Mouse (Mus musculus) hindbrain, embryonic 11.5 days (tissue): ENCODE measurements around the gene Zfp787. TPM values are rescaled to one million over a fixed set of nuclear protein-coding genes. Genes with fewer than 3 reads are reported as not detected.
"Not testable (repeated sequence)": the region's sequence is repeated elsewhere in the genome, so short reads cannot be mapped to it uniquely, and the experiment has no call there.

Experiments used
- ATAC-seq: fragments of 200-750 bp; cut with Nextera tagmentation; 2 replicates; pipeline ENCODE4 v1.8.0; 2017; ENCODE audit warnings: mild to moderate bottlenecking, moderate TSS enrichment, moderate library complexity; ENCODE audit not compliant: low FRiP score
- DNase-seq: peaks from one replicate; pipeline ENCODE4 v3.0.0-alpha.2; 2015; ENCODE audit warnings: low spot score
- H3K27ac ChIP-seq: fragments of 300-500 bp; sonication (generic); 2 replicates; pipeline ENCODE4 v1.5.1; 2014; ENCODE audit warnings: mild to moderate bottlenecking, low read depth, low read length
- H3K27me3 ChIP-seq: fragments of 300-500 bp; sonication (generic); 2 replicates; pipeline ENCODE4 v1.6.1; 2014; ENCODE audit warnings: mild to moderate bottlenecking, low read length, moderate library complexity, mixed read lengths; ENCODE audit not compliant: control insufficient read depth, insufficient read depth
- H3K36me3 ChIP-seq: fragments of 300-500 bp; sonication (generic); 2 replicates; pipeline ENCODE4 v1.6.1; 2014; ENCODE audit warnings: mild to moderate bottlenecking, low read length, moderate library complexity, mixed read lengths; ENCODE audit not compliant: control insufficient read depth, insufficient read depth
- H3K4me1 ChIP-seq: fragments of 300-500 bp; sonication (generic); replicated peaks from 2 replicates; pipeline ENCODE4 v1.6.1; 2014; ENCODE audit warnings: low read length, mixed read lengths; ENCODE audit not compliant: control insufficient read depth, insufficient read depth
- H3K4me2 ChIP-seq: fragments of 300-500 bp; sonication (generic); replicated peaks from 2 replicates; pipeline ENCODE4 v1.6.1; 2014; ENCODE audit warnings: mild to moderate bottlenecking, low read depth, low read length
- H3K4me3 ChIP-seq: fragments of 300-500 bp; sonication (generic); 2 replicates; pipeline ENCODE4 v1.5.1; 2014; ENCODE audit warnings: low read depth, low read length
- H3K9ac ChIP-seq: fragments of 300-500 bp; sonication (generic); 2 replicates; pipeline ENCODE4 v1.6.1; 2014; ENCODE audit warnings: low read depth, low read length
- H3K9me3 ChIP-seq: fragments of 300-500 bp; sonication (generic); 2 replicates; pipeline ENCODE4 v1.6.1; 2016; ENCODE audit warnings: low read length; ENCODE audit not compliant: control insufficient read depth
- WGBS: fragments of 180-500 bp; shearing (Covaris S2); extraction: QIAGEN DNeasy Blood & Tissue Kit; methylation state at CpG from one replicate; pipeline ENCODE4 v1.1.7; 2014; 5-methylcytosine and 5-hydroxymethylcytosine counted together
- polyA plus RNA-seq: library from polyadenylated mRNA; unstranded; fragments of >200 nt; fragmentation: Nextera tagmentation; extraction: Ambion mirVana; gene quantifications from 2 replicates; pipeline ENCODE4 v1.2.1, GENCODE M21; 2014

The Zfp787 gene
- polyA plus RNA-seq, 1 experiment from 2014 or later = 11.3 TPM

DNA sequence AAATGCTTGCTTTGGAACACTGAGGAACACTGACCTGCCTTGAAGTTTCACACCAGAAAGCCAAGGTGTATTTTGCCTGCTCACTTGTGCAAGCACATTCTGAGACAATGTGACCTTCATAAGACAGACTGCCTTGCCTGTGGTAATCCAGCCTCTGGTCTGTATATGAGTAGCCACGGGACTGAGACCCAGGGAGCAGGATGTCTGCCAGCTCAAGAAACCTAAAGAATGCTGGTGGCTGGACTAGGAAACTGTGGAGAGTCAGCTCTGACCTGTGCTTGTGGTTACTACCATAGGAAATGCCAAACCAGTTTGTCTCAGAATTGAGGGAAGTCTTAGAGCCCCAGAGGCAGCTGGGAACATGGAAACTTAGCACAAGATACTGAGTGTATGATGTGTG, 29.6 kb upstream of the Zfp787 start:
- Histone ChIP-seq H3K36me3 (0 out of 2 replicates have a peak, but pooled peaks cover 8% of the 10 kb centered on the region), H3K4me1 (no peaks in the 10 kb centered on the region), H3K27ac (no peak overlapping the region), H3K9ac (no peak overlapping the region), H3K4me3 (no peak overlapping the region), H3K4me2 (no peak overlapping the region), H3K27me3 (no peaks in the 10 kb centered on the region), H3K9me3 (no peaks in the 10 kb centered on the region)
- WGBS = 91% methylated on average over 1 of the region's 1 CpGs
- no peak for ATAC-seq
- DNase-seq = no peak

- no peak overlapping the region for H3K27ac ChIP-seq
- no peak for DNase-seq
- 91% methylated on average over 8 of the region's 8 CpGs for WGBS
- H3K9ac ChIP-seq = no peak overlapping the region
- H3K27me3 ChIP-seq = no peaks in the 10 kb centered on the region
- ATAC-seq = no peak
- H3K4me2 ChIP-seq = no peak overlapping the region
- no peaks in the 10 kb centered on the region for H3K4me1 ChIP-seq
- H3K9me3 ChIP-seq = no peaks in the 10 kb centered on the region
- H3K4me3 ChIP-seq = no peak overlapping the region
- 0 out of 2 replicates have a peak, but pooled peaks cover 8% of the 10 kb centered on the region for H3K36me3 ChIP-seq
These were observed 28.7 kb upstream of the Zfp787 start for GRCm38 (mm10) chr7:6184521-6184920.

DNA sequence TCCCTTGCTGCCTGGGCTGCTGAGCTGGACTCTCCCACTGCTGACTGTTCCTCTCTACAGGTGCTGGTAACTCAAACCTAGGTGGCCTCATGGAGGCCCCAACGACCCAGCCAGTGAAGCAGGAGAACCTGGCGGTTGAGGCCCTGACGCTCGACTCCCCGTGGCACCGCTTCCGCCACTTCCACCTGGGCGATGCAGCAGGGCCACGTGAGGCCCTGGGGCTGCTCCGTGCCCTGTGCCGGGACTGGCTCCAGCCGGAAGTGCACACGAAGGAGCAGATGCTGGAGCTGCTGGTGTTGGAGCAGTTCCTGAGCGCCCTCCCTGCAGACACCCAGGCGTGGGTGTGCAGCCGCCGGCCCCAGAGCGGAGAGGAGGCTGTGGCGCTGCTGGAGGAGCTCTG, 28.0 kb upstream of the Zfp787 start:
- ATAC-seq = no peak

DNA sequence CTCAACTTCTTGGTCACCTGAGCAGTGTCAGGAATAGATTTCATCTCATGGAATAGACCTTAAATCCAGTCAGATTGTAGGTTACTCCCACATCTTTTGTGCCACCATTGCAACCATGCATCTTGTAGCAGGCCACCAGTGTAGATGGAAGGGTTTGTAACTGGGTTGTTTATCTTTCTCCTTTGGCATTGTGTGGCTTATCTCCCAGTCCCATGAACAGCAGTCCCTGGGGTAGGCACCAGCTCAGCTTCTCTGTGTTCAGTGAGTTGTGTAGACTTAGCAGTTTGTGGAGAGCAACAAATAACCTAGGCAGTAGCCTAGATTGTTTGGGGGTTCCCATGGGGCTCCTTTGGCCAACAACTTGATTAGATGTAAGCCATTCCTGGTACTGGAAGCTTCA, 27.1 kb upstream of the Zfp787 start:
- H3K4me3 ChIP-seq = no peak overlapping the region
- H3K9ac ChIP-seq = no peak overlapping the region
- H3K36me3 ChIP-seq = 0 out of 2 replicates have a peak, but pooled peaks cover 3% of the 10 kb centered on the region
- no peaks in the 10 kb centered on the region for H3K9me3 ChIP-seq
- ATAC-seq (no peak), DNase-seq (no peak)
- H3K4me1 ChIP-seq = no peaks in the 10 kb centered on the region
- H3K27me3 ChIP-seq = no peaks in the 10 kb centered on the region
- no peak overlapping the region for H3K27ac ChIP-seq
- H3K4me2 ChIP-seq = no peak overlapping the region

More for the DNA sequence above, 28.0 kb upstream of the Zfp787 start:
- 0 out of 2 replicates have a peak, but pooled peaks cover 8% of the 10 kb centered on the region for H3K36me3 ChIP-seq
- no peak overlapping the region for H3K27ac ChIP-seq
- H3K4me2 ChIP-seq = no peak overlapping the region
- H3K9me3 ChIP-seq = no peaks in the 10 kb centered on the region
- no peak overlapping the region for H3K9ac ChIP-seq
- DNase-seq = no peak
- H3K4me1 ChIP-seq = no peaks in the 10 kb centered on the region
- no peaks in the 10 kb centered on the region for H3K27me3 ChIP-seq
- no peak overlapping the region for H3K4me3 ChIP-seq
- WGBS = 95% methylated on average over 19 of the region's 19 CpGs

- no peaks in the 10 kb centered on the region for H3K27me3 ChIP-seq
- H3K9ac ChIP-seq = no peak overlapping the region
- H3K27ac ChIP-seq = no peak overlapping the region
- no peak for DNase-seq
- ATAC-seq = no peak
- H3K4me1 ChIP-seq = no peaks in the 10 kb centered on the region
- H3K36me3 ChIP-seq = no peaks in the 10 kb centered on the region
- H3K9me3 ChIP-seq = no peaks in the 10 kb centered on the region
- no peak overlapping the region for H3K4me2 ChIP-seq
- no peak overlapping the region for H3K4me3 ChIP-seq
These were observed 23.2 kb upstream of the Zfp787 start for GRCm38 (mm10) chr7:6179013-6179412.

DNA sequence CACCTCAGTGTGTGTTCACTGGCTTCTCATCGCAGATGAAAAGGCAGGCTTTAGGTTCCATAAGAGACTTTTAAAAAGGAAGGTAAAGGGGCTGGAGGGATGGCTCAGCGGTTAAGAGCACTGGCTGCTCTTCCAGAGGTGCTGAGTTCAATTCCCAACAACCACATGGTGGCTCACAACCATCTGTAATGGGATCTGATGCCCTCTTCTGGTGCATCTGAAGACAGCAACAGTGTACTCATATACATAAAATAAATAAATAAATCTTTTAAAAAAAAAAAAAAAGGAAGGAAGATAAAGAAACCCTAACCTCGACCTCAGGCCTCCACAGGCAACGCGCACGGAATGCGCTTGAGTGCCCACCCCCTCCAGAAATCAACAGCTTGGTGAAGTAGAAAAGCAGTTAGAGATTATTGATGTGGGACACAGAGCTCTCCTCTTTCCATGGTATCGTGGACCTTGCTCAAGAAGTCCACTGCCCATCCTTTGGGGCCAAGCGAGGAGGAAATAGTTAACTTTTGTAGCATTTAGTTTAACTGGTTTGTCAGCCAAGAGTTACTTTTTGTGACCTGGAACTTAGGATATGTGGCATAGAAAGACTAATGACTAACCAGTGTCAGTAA, 18.7 kb upstream of the Zfp787 start:
- 85% methylated on average over 9 of the region's 9 CpGs for WGBS
- H3K27me3 ChIP-seq, H3K9ac ChIP-seq, H3K4me3 ChIP-seq, H3K4me2 ChIP-seq, DNase-seq, ATAC-seq, H3K27ac ChIP-seq, H3K9me3 ChIP-seq, H3K4me1 ChIP-seq, H3K36me3 ChIP-seq: not testable (repeated sequence)

GRCm38 (mm10) chr7:6173872-6174271, 18.1 kb upstream of the Zfp787 start:
- 88% methylated on average over 8 of the region's 8 CpGs for WGBS
- Histone ChIP-seq H3K4me2 (no peak overlapping the region), H3K9me3 (no peaks in the 10 kb centered on the region), H3K9ac (no peak overlapping the region), H3K27ac (no peak overlapping the region), H3K4me3 (no peak overlapping the region), H3K4me1 (peaks cover 4% of the 10 kb centered on the region; the same call in 1 of the 2 replicates), H3K27me3 (no peaks in the 10 kb centered on the region), H3K36me3 (no peaks in the 10 kb centered on the region)
- DNase-seq = no peak
- no peak for ATAC-seq

DNA sequence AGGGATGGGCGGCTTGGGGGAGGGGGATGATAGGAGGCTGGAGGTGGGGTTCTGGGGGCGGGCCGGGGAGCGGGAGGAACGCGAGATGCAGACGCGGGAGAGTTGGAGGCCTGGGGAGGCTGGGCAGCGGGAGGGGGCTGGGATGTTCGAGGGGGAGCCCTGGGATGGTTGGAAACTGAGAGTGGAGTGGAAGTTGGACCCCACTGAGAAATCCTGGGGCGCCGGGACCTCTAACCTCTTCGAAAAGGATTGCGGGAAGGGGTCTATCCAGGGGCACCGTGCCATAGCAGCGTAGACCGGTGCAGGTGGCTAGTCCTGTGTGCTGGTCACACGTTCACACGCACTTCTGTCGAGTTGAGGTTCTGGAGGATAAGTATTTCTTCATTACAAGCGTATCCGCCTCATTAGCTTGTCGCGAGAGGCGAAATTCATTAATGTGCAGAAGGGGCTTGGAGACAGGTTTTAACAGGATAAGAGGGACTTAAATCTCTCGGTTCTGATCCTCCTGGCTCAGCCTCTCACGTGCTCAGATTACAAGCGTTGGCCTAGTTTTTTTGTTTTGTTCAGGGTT, 17.0 kb upstream of the Zfp787 start:
- Histone ChIP-seq H3K4me3 (peak overlapping the region; percentile 69), H3K36me3 (no peaks in the 10 kb centered on the region), H3K4me1 (peaks cover 4% of the 10 kb centered on the region; the same call in 1 of the 2 replicates), H3K9me3 (no peaks in the 10 kb centered on the region), H3K9ac (peak overlapping the region; percentile 68), H3K4me2 (peak overlapping the region; percentile 65), H3K27me3 (no peaks in the 10 kb centered on the region), H3K27ac (peak overlapping the region; percentile 30; the same call in 1 of the 2 replicates)
- ATAC-seq = peak; percentile 48
- under 1% methylated on average over 28 of the region's 28 CpGs for WGBS
- DNase-seq = no peak
